Mouse (Mus musculus) thymus, adult 2 months (tissue): Measurements from ENCODE around the gene Ralb.

Source experiments
- CTCF ChIP-seq: fragments of 200-500 bp; IDR thresholded peaks from 2 replicates; pipeline ENCODE4 v1.5.1; 2012; ENCODE audit warnings: mild to moderate bottlenecking, control low read depth, low read length, moderate library complexity, borderline replicate concordance; ENCODE audit not compliant: control insufficient read depth, poor library complexity, insufficient read depth; ENCODE audit errors: extremely low read depth
- POLR2A ChIP-seq: fragments of 200-500 bp; IDR thresholded peaks from 2 replicates; pipeline ENCODE4 v1.6.1; 2012; ENCODE audit warnings: mild to moderate bottlenecking, low read length, control low read depth, moderate library complexity; ENCODE audit not compliant: control insufficient read depth, poor library complexity, insufficient read depth; ENCODE audit errors: extremely low read depth

- no peak for TF ChIP-seq CTCF
- no peak for TF ChIP-seq POLR2A
Observed at GRCm38 (mm10) chr1:119550064-119550463, 45.5 kb upstream of the Ralb start.
